Mouse (Mus musculus): ENCODE data around the gene Hsd17b6. TPM values are rescaled to one million over a fixed set of nuclear protein-coding genes. Genes with fewer than 3 reads are reported as not detected.

The Hsd17b6 gene
- total RNA-seq (2023), result not detected

GRCm38 (mm10) chr10:128007446-128007845 lies at the start of gene Hsd17b6:
Gene Hsd17b6 (minus strand): TSS chr10:128007611.

GRCm38 (mm10) chr10:128015068-128015934 lies 7.9 kb upstream of the Hsd17b6 start, which contains the start of gene Prim1:
Gene Prim1 (plus strand): TSS chr10:128015168.

Other genes with a start within 250 kb of the Hsd17b6 start
- gene Rdh1, start 247.9 kb downstream of the Hsd17b6 start, total RNA-seq (2023), result 0.40 TPM
- gene Rdh16f1, start 247.8 kb downstream of the Hsd17b6 start, total RNA-seq (2023), result 0.49 TPM
- not detected for gene Rdh9, start 231.2 kb downstream of the Hsd17b6 start, total RNA-seq (2023)
- not detected for gene Rdh16, start 206.5 kb downstream of the Hsd17b6 start, total RNA-seq (2023)
- gene Rdh19, start 157.7 kb downstream of the Hsd17b6 start, total RNA-seq (2023), result not detected
- gene Rdh16f2, start 141.1 kb downstream of the Hsd17b6 start, total RNA-seq (2023), result not detected
- gene Rdh7, start 118.8 kb downstream of the Hsd17b6 start, total RNA-seq (2023), result not detected
- not detected for gene Sdr9c7, start 109.1 kb downstream of the Hsd17b6 start, total RNA-seq (2023)
- gene Prim1, start 7.6 kb upstream of the Hsd17b6 start, total RNA-seq (2023), result 20.7 TPM
- 830 TPM for gene Naca, start 28.0 kb upstream of the Hsd17b6 start, total RNA-seq (2023)
- gene Ptges3, start 51.3 kb upstream of the Hsd17b6 start, total RNA-seq (2023), result 118 TPM
- 629 TPM for gene Atp5b, start 75.7 kb upstream of the Hsd17b6 start, total RNA-seq (2023)
- gene Baz2a, start 84.0 kb upstream of the Hsd17b6 start, total RNA-seq (2023), result 104 TPM
- 37.2 TPM for gene Rbms2, start 172.7 kb upstream of the Hsd17b6 start, total RNA-seq (2023)
- gene Gls2, start 186.8 kb upstream of the Hsd17b6 start, total RNA-seq (2023), result 0.86 TPM
- gene Spryd4, start 204.2 kb upstream of the Hsd17b6 start, total RNA-seq (2023), result 14.0 TPM
- gene Mip, start 218.2 kb upstream of the Hsd17b6 start, total RNA-seq (2023), result not detected
- 37.2 TPM for gene Timeless, start 224.5 kb upstream of the Hsd17b6 start, total RNA-seq (2023)
- not detected for gene Apon, start 246.5 kb upstream of the Hsd17b6 start, total RNA-seq (2023)